Mouse (Mus musculus) spleen, adult 2 months (tissue): Measurements from ENCODE around the gene Cacng2.

Experiments used
- CTCF ChIP-seq: fragments of 200-500 bp; IDR thresholded peaks from 2 replicates; pipeline ENCODE4 v1.5.1; 2011; ENCODE audit warnings: mild to moderate bottlenecking, inconsistent platforms; ENCODE audit not compliant: insufficient read depth, insufficient read length, insufficient replicate concordance; ENCODE audit errors: extremely low read depth
- POLR2A ChIP-seq: fragments of 200-500 bp; IDR thresholded peaks from 2 replicates; pipeline ENCODE4 v1.6.1; 2011; ENCODE audit warnings: low read depth, low read length, inconsistent platforms

- TF ChIP-seq CTCF: no peak
- no peak for TF ChIP-seq POLR2A
Observed at GRCm38 (mm10) chr15:78064340-78064739, 55.5 kb downstream of the Cacng2 start.
